Mouse (Mus musculus) neural tube, embryonic 12.5 days (tissue): ENCODE results near the gene Pmp22. TPM values are rescaled to one million over a fixed set of nuclear protein-coding genes. Genes with fewer than 3 reads are reported as not detected.

Experiments
- polyA plus RNA-seq: library from polyadenylated mRNA; unstranded; fragments of >200 nt; fragmentation: Nextera tagmentation; extraction: Ambion mirVana; gene quantifications from 2 replicates; pipeline ENCODE4 v1.2.1, GENCODE M21; 2016

Gene Pmp22
- polyA plus RNA-seq, 1 experiment from 2014 or later = 29.8 TPM

Other genes starting within 250 kb of the Pmp22 start
- 40.5 and 43.9 TPM in 2 replicates for gene Tvp23b, start 249.5 kb upstream of the Pmp22 start, polyA plus RNA-seq
- 0.28 and 0.29 TPM in 2 replicates for gene Cdrt4, start 177.8 kb upstream of the Pmp22 start, polyA plus RNA-seq
- not detected in 2 replicates for gene Tekt3, start 67.3 kb upstream of the Pmp22 start, polyA plus RNA-seq